ENCODE assay signal across 13 mouse cellular contexts in genomic region chr8:70219107-70219684, GRCm38 (mm10). TPM values are rescaled to one million over a fixed set of nuclear protein-coding genes. Genes with fewer than 3 reads are reported as not detected.
DNase-seq lines count a peak whose midpoint lies in the region; ATAC-seq and TF ChIP-seq lines count a peak whose summit lies in the region.
"Had no signal": no experiment of that assay in that cellular context is flagged by ENCODE, and none has a peak within 500 bp of the region (broad histone marks: within the 10 kb centered on the region; RNA-seq: fewer than 3 reads in every experiment).

No protein-coding gene starts in this region.

- no peak for TF ChIP-seq CTCF in brain, embryonic 14.5 days (IDR thresholded peaks at IDR 0.05; ENCODE audit: borderline replicate concordance, extremely low read depth, insufficient read depth, insufficient read length)

- H3K27ac ChIP-seq in forebrain, embryonic 16.5 days (ENCODE audit: low read length) = no peak overlapping the region
- H3K27ac ChIP-seq in forebrain, embryonic 13.5 days = no peak overlapping the region
- no peak overlapping the region for H3K27ac ChIP-seq in limb, embryonic 11.5 days (replicated peaks; ENCODE audit: low read depth, low read length)
- no peak overlapping the region for H3K27ac ChIP-seq in limb, embryonic 10.5 days
- H3K27ac ChIP-seq: embryonic facial prominence, embryonic 10.5 days; hindbrain, embryonic 15.5 days; neural tube, embryonic 13.5 days had no signal

- no peaks in the 10 kb centered on the region for H3K27me3 ChIP-seq in forebrain, embryonic 16.5 days (replicated peaks; ENCODE audit: control insufficient read depth, insufficient read depth, low read length)
- H3K27me3 ChIP-seq in forebrain, embryonic 13.5 days = peaks cover 11% of the 10 kb centered on the region; the same call in 1 of the 2 replicates
- no peaks in the 10 kb centered on the region for H3K27me3 ChIP-seq in limb, embryonic 11.5 days (ENCODE audit: control insufficient read depth, insufficient read depth, low read length)
- H3K27me3 ChIP-seq in limb, embryonic 10.5 days (ENCODE audit: low read depth, poor library complexity, severe bottlenecking) = no peaks in the 10 kb centered on the region
- H3K27me3 ChIP-seq: hindbrain, embryonic 15.5 days had no signal

- 47% methylated on average over 5 of the region's 5 CpGs for WGBS in forebrain, embryonic 16.5 days
- WGBS in forebrain, embryonic 13.5 days = 55% methylated on average over 5 of the region's 5 CpGs
- 53% methylated on average over 5 of the region's 5 CpGs for WGBS in limb, embryonic 11.5 days
- WGBS in limb, embryonic 10.5 days = 60% methylated on average over 5 of the region's 5 CpGs

- no peak overlapping the region for H3K9ac ChIP-seq in forebrain, embryonic 16.5 days (replicated peaks; ENCODE audit: low read depth, low read length)
- no peak overlapping the region for H3K9ac ChIP-seq in forebrain, embryonic 13.5 days
- no peak overlapping the region; the same call in 1 of the 2 replicates for H3K9ac ChIP-seq in limb, embryonic 11.5 days (ENCODE audit: low read length)
- H3K9ac ChIP-seq: hindbrain, embryonic 15.5 days; neural tube, embryonic 13.5 days had no signal

- no peaks in the 10 kb centered on the region for H3K9me3 ChIP-seq in forebrain, embryonic 16.5 days (ENCODE audit: control insufficient read depth, low read length)
- no peaks in the 10 kb centered on the region for H3K9me3 ChIP-seq in forebrain, embryonic 13.5 days (replicated peaks)
- no peaks in the 10 kb centered on the region for H3K9me3 ChIP-seq in limb, embryonic 11.5 days (ENCODE audit: control insufficient read depth, low read length)
- H3K9me3 ChIP-seq in limb, embryonic 10.5 days (replicated peaks) = no peaks in the 10 kb centered on the region
- H3K9me3 ChIP-seq: embryonic facial prominence, embryonic 10.5 days; hindbrain, embryonic 15.5 days; neural tube, embryonic 13.5 days had no signal

- 0 out of 2 replicates have a peak, but pooled peaks cover 3% of the 10 kb centered on the region for H3K4me1 ChIP-seq in forebrain, embryonic 16.5 days (replicated peaks; ENCODE audit: control insufficient read depth, insufficient read depth, low read length)
- 0 out of 2 replicates have a peak, but pooled peaks cover 5% of the 10 kb centered on the region for H3K4me1 ChIP-seq in forebrain, embryonic 13.5 days
- H3K4me1 ChIP-seq in limb, embryonic 11.5 days (ENCODE audit: control insufficient read depth, insufficient read depth, low read length) = peaks cover 10% of the 10 kb centered on the region; the same call in 1 of the 2 replicates
- H3K4me1 ChIP-seq in limb, embryonic 10.5 days = peaks cover 12% of the 10 kb centered on the region

- H3K36me3 ChIP-seq in forebrain, embryonic 16.5 days (ENCODE audit: control insufficient read depth, insufficient read depth) = peaks cover 12% of the 10 kb centered on the region
- peaks cover 30% of the 10 kb centered on the region for H3K36me3 ChIP-seq in forebrain, embryonic 13.5 days (ENCODE audit: poor library complexity, severe bottlenecking)
- H3K36me3 ChIP-seq in limb, embryonic 11.5 days (ENCODE audit: control insufficient read depth, insufficient read depth, low read length) = no peaks in the 10 kb centered on the region
- H3K36me3 ChIP-seq in limb, embryonic 10.5 days = peaks cover 21% of the 10 kb centered on the region

- H3K4me2 ChIP-seq in forebrain, embryonic 16.5 days (ENCODE audit: low read length) = no peak overlapping the region
- no peak overlapping the region for H3K4me2 ChIP-seq in forebrain, embryonic 13.5 days
- H3K4me2 ChIP-seq in limb, embryonic 11.5 days (ENCODE audit: low read depth, severe bottlenecking) = no peak overlapping the region
- H3K4me2 ChIP-seq: hindbrain, embryonic 15.5 days; neural tube, embryonic 13.5 days had no signal

- H3K4me3 ChIP-seq in forebrain, embryonic 16.5 days (replicated peaks; ENCODE audit: low read length) = no peak overlapping the region
- H3K4me3 ChIP-seq in forebrain, embryonic 13.5 days = no peak overlapping the region
- no peak overlapping the region for H3K4me3 ChIP-seq in limb, embryonic 11.5 days (ENCODE audit: low read depth, low read length)
- no peak overlapping the region for H3K4me3 ChIP-seq in limb, embryonic 10.5 days
- H3K4me3 ChIP-seq: embryonic facial prominence, embryonic 10.5 days; hindbrain, embryonic 15.5 days; neural tube, embryonic 13.5 days had no signal

- peak; percentile 61 for ATAC-seq in forebrain, embryonic 16.5 days
- ATAC-seq in forebrain, embryonic 13.5 days = no peak
- peak; percentile 7; the same call in 1 of the 2 replicates for ATAC-seq in limb, embryonic 11.5 days (ENCODE audit: insufficient number of reproducible peaks, low FRiP score, low TSS enrichment, low read depth)

- no peak for DNase-seq in limb, embryonic 11.5 days (ENCODE audit: low spot score)
- DNase-seq in limb, embryonic 10.5 days (ENCODE audit: low spot score) = no peak
- DNase-seq in brain, embryonic 14.5 days (ENCODE audit: low read depth) = peak; percentile 18
- DNase-seq in kidney, postnatal 36 days = peak; percentile 49 to 80
- DNase-seq in testis, postnatal 14 days (ENCODE audit: low spot score) = no peak
- DNase-seq: cerebellum, postnatal 10 days; right cerebral cortex, postnatal 14 days; thymus, postnatal 14 days had no signal

- no peak for TF ChIP-seq POLR2A in brain, embryonic 14.5 days (IDR thresholded peaks at IDR 0.05; ENCODE audit: borderline replicate concordance, extremely low read depth, insufficient read depth, insufficient read length, poor library complexity, severe bottlenecking)

RNA-seq across cellular contexts. Expression of gene Slc25a42, which starts 7.1 kb away (rescaled TPM):
- 4.0 and 7.2 TPM in 2 replicates for polyA plus RNA-seq in forebrain, embryonic 16.5 days (2015; fragmentation: Nextera tagmentation; extraction: Ambion mirVana)
- polyA plus RNA-seq in forebrain, embryonic 13.5 days (2015; fragmentation: Nextera tagmentation; extraction: Ambion mirVana) = 2.0 and 3.0 TPM in 2 replicates
- polyA plus RNA-seq in limb, embryonic 11.5 days (2014; fragmentation: Nextera tagmentation; extraction: Ambion mirVana) = 2.1 and 2.4 TPM in 2 replicates
- polyA plus RNA-seq in limb, embryonic 10.5 days (2016; fragmentation: Nextera tagmentation; extraction: Ambion mirVana) = 2.8 and 3.6 TPM in 2 replicates
- 26.2 and 26.8 TPM in 2 replicates for polyA plus RNA-seq in brain, embryonic 14.5 days (2012; rRNA removed)

RNA-seq across cellular contexts. Expression of gene Sugp2, which starts 14.8 kb away (rescaled TPM):
- 87.6 and 104 TPM in 2 replicates for polyA plus RNA-seq in forebrain, embryonic 16.5 days (2015; fragmentation: Nextera tagmentation; extraction: Ambion mirVana)
- polyA plus RNA-seq in forebrain, embryonic 13.5 days (2015; fragmentation: Nextera tagmentation; extraction: Ambion mirVana) = 75.9 and 76.7 TPM in 2 replicates
- 34.3 and 41.0 TPM in 2 replicates for polyA plus RNA-seq in limb, embryonic 11.5 days (2014; fragmentation: Nextera tagmentation; extraction: Ambion mirVana)
- 39.7 and 51.4 TPM in 2 replicates for polyA plus RNA-seq in limb, embryonic 10.5 days (2016; fragmentation: Nextera tagmentation; extraction: Ambion mirVana)
- polyA plus RNA-seq in brain, embryonic 14.5 days (2012; rRNA removed) = 149 and 191 TPM in 2 replicates

RNA-seq across cellular contexts. Expression of gene Armc6, which starts 15.1 kb away (rescaled TPM):
- 101 and 109 TPM in 2 replicates for polyA plus RNA-seq in forebrain, embryonic 16.5 days (2015; fragmentation: Nextera tagmentation; extraction: Ambion mirVana)
- 52.8 and 60.1 TPM in 2 replicates for polyA plus RNA-seq in forebrain, embryonic 13.5 days (2015; fragmentation: Nextera tagmentation; extraction: Ambion mirVana)
- 19.8 and 20.1 TPM in 2 replicates for polyA plus RNA-seq in limb, embryonic 11.5 days (2014; fragmentation: Nextera tagmentation; extraction: Ambion mirVana)
- polyA plus RNA-seq in limb, embryonic 10.5 days (2016; fragmentation: Nextera tagmentation; extraction: Ambion mirVana) = 26.8 and 27.6 TPM in 2 replicates
- 96.9 and 115 TPM in 2 replicates for polyA plus RNA-seq in brain, embryonic 14.5 days (2012; rRNA removed)

RNA-seq across cellular contexts. Expression of gene Tmem161a, which starts 47.0 kb away (rescaled TPM):
- polyA plus RNA-seq in forebrain, embryonic 16.5 days (2015; fragmentation: Nextera tagmentation; extraction: Ambion mirVana) = 58.4 and 67.7 TPM in 2 replicates
- polyA plus RNA-seq in forebrain, embryonic 13.5 days (2015; fragmentation: Nextera tagmentation; extraction: Ambion mirVana) = 50.2 and 59.5 TPM in 2 replicates
- 43.5 and 46.9 TPM in 2 replicates for polyA plus RNA-seq in limb, embryonic 11.5 days (2014; fragmentation: Nextera tagmentation; extraction: Ambion mirVana)
- polyA plus RNA-seq in limb, embryonic 10.5 days (2016; fragmentation: Nextera tagmentation; extraction: Ambion mirVana) = 79.8 and 85.0 TPM in 2 replicates
- polyA plus RNA-seq in brain, embryonic 14.5 days (2012; rRNA removed) = 95.9 and 171 TPM in 2 replicates

Comparison
In these comparisons a context has a peak if more than half of its experiments do, and no peak if none do; other contexts are left out.
1. DNase-seq: peak in brain, embryonic 14.5 days (single experiment) and kidney, postnatal 36 days (2 of 2); none in limb, embryonic 11.5 days (single experiment), limb, embryonic 10.5 days (single experiment) and testis, postnatal 14 days (single experiment).